Mouse (Mus musculus): ENCODE results near the gene Wasf1.

DNA sequence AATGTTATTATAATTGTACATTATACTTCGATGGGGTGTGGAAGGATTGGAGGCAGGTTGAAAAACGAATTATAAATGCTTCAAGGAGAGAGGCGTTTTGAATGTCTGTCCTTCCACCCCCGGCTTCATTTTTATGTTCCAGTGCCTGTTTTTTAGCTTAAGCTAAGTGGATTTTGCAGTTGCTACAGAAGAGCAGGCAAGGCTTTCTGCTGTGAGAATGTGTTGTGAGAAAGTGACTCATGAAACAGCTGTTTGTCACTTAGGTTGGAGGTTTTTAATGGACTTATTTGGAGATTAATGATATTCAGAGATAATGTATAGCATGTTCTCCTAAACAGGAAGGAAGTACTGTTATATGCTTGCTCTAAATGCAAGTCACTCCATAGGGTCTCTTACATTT is 5.9 kb downstream of the Wasf1 start:
- TF ChIP-seq POLR2A (IDR thresholded peaks at IDR 0.05; ENCODE audit: insufficient read depth, low read depth, low read length) (no peak), CTCF (IDR thresholded peaks at IDR 0.05; ENCODE audit: insufficient read depth, low read depth, low read length) (no peak)

All from olfactory bulb, adult 2 months (tissue).